Mouse (Mus musculus) cerebellum, postnatal 25 days (tissue): ENCODE measurements around the gene Kdm2b.

ENCODE experiments used
- DNase-seq, 2 experiments: peaks; one replicate each; pipeline ENCODE4 v3.0.0; 2021; ENCODE audit warnings: mixed read lengths in 2 of 2

Kdm2b gene

GRCm38 (mm10) chr5:122923871-122924465 lies 65.7 kb downstream of the Kdm2b start:
- peak; percentile 71 to 80 for DNase-seq

- DNase-seq: no peak
Measured at GRCm38 (mm10) chr5:122921941-122922340, 67.7 kb downstream of the Kdm2b start.

- DNase-seq: no peak
Measured at GRCm38 (mm10) chr5:122920557-122920956, 69.1 kb downstream of the Kdm2b start.

- DNase-seq: no peak
Measured at GRCm38 (mm10) chr5:122917982-122918711, 71.5 kb downstream of the Kdm2b start.

- no peak for DNase-seq
Measured at GRCm38 (mm10) chr5:122916147-122916546, 73.5 kb downstream of the Kdm2b start.

GRCm38 (mm10) chr5:122912863-122913262 lies 76.8 kb downstream of the Kdm2b start:
- DNase-seq: no peak

GRCm38 (mm10) chr5:122909481-122909880 lies 80.1 kb downstream of the Kdm2b start:
- peak; percentile 53 to 60 for DNase-seq

GRCm38 (mm10) chr5:122908001-122908400 lies 81.6 kb downstream of the Kdm2b start:
- no peak for DNase-seq

GRCm38 (mm10) chr5:122907182-122907581 lies 82.4 kb downstream of the Kdm2b start:
- DNase-seq: no peak

GRCm38 (mm10) chr5:122903165-122903564 lies 86.5 kb downstream of the Kdm2b start:
- no peak for DNase-seq

- no peak for DNase-seq
Measured at GRCm38 (mm10) chr5:122902228-122902627, 87.4 kb downstream of the Kdm2b start.

GRCm38 (mm10) chr5:122901666-122902065 lies 88.0 kb downstream of the Kdm2b start:
- DNase-seq: no peak

- DNase-seq: no peak
Measured at GRCm38 (mm10) chr5:122901179-122901578, 88.4 kb downstream of the Kdm2b start.

GRCm38 (mm10) chr5:122900558-122901171 lies 89.0 kb downstream of the Kdm2b start:
- no peak for DNase-seq

GRCm38 (mm10) chr5:122899777-122900557 lies 89.7 kb downstream of the Kdm2b start:
- peak; percentile 89 to 95 for DNase-seq

- DNase-seq: peak; percentile 47 to 48
Measured at GRCm38 (mm10) chr5:122898963-122899776, 90.5 kb downstream of the Kdm2b start.

GRCm38 (mm10) chr5:122898153-122898552 lies 91.5 kb downstream of the Kdm2b start:
- no peak for DNase-seq

- no peak for DNase-seq
Measured at GRCm38 (mm10) chr5:122894821-122895220, 94.8 kb downstream of the Kdm2b start.

- DNase-seq: peak; percentile 64 to 83
Measured at GRCm38 (mm10) chr5:122894007-122894637, 95.5 kb downstream of the Kdm2b start.

GRCm38 (mm10) chr5:122893270-122893669 lies 96.4 kb downstream of the Kdm2b start:
- DNase-seq: no peak

GRCm38 (mm10) chr5:122890396-122890795 lies 99.2 kb downstream of the Kdm2b start:
- no peak for DNase-seq
